Mouse (Mus musculus) regulatory T cell (primary cell): ENCODE results near the gene Fiz1.

Source experiments
- in situ Hi-C: fragments of 300-600 bp; cut with MboI, MseI; formaldehyde crosslinking; loops from one replicate; pipeline ENCODE4 v1.15.1; 2025; ENCODE audit warnings: high pct_unique_total_duplicates

The Fiz1 gene

DNA sequence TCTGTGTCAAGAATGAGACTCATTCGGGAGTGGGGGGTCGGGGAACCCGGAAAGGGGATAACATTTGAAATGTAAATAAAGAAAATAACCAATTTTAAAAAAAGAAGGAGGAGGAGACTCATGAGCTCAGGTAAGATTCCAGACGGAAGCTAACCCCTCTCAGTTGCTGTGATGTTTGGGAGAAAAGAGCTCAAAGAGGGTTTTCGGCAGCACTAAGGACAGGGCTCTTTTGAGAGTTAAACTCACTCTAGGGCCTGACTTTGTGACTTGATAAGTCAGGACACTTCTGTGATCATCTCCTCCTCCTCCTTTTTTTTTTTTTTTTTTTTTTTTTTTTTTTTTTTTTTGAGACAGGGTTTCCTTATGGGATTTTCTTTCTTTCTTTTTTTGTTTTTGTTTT lies 24.4 kb upstream of the Fiz1 start:
- in situ Hi-C loops = no loop called here

DNA sequence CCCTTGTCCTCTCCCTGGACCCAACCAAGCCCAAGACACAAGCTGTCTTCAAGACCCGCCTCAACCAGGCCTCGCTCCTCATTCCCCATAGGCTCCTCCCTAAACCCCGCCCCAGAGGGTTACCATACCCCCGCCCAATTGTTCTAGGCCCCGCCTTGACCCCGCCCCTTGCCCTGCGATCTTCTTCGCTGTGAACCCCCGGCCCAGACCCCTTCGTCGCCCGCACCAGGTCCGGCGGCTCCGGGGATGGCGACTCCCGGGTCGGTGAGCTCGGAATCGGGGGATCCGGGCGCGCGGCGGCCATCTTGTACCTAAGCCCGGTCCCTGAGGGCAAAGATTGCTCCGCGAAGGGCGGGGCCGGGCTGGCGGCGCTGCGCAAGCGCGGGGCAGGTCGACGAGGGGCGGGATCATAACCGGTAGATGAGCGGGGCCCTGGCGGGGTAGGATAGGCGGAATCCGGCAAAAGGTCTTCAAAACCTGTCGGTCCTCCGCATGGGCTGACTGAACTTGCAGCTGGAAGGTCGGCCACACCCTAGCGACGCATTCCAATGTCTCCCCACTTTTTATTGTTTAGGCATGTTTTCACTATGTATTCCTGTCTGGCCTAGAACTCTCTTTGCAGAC lies 23.7 kb upstream of the Fiz1 start, which contains the start of gene Zfp784:
Gene Zfp784, minus strand, starts transcription at position 338 of the 624 bp plus-strand sequence.
- in situ Hi-C loops = no loop called here

DNA sequence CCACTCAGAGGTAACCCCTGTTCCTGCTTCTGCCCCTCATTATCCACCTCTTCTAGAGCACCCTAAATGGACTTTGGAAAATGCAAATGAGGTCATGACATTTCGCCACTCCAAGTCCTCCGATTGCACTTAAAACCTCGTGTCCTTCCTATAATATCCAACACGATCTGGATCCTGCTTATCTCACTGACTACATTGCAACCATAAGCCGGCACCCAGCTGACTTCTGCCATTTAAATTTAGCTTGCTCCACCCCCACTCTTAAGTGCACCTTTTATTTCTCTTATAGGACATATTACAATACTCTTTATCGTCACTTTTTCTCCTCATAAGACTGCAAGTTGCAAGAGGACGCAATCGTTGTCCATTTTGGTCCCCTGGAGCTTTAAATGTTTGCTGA lies 23.0 kb upstream of the Fiz1 start:
- in situ Hi-C loops = no loop called here

DNA sequence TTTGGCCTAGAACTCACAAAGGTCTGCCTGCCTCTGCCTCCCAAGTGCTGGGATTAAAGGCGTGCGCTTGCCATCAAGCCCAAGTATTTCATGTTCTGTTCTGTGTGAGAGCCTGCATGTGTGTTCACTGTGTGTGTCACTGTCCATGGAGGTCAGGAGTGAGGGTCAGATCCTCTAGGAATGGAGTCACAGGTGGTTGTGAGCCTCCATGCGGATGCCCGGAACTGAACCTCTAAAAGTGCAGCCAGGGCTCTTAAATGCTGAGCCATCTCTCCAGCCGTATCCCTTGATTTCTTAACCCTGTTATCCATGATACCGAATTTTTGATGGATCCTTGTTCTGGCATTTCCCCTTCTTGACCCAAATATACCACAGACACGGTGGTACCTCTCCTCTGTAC lies 22.5 kb upstream of the Fiz1 start:
- in situ Hi-C loops = no loop called here

DNA sequence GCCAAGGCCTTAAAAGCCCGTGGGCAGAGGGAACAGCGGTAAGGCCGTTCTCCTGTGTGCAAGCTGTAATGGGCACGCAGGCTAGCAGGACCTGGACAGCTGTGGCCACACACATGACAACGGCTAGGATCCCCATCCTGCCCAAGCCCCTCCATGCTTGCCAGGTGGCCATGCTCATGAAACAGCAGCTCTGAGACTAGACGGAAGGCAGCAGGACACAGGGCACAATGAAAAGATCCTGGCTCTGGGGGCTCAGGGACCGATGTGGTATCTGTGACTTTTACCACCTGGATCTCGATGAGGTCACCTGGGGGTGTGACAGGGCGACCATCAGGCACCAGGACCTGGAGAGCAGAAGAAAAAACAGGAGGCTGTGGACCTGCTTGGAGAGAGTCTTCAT lies 21.6 kb upstream of the Fiz1 start:
- in situ Hi-C loops = no loop called here

DNA sequence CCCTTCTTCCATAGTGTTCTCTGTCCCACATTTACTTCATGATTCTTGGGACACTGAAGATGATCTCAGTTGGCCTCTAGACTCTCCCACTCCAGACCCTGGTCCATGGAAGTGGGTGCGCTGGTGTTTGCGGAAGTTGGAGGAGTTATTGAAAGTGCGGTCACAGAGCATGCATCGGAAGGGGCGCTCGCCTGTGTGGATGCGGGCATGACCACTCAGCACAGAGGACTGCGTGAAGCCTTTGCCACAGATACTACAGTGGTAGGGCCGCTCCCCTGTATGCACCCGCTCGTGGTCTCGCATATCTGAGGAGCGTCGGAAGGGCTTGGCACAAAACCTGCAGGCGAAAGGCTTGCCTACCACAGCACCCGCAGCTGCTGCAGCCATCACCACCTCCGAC lies 21.1 kb upstream of the Fiz1 start:
- in situ Hi-C loops = no loop called here

DNA sequence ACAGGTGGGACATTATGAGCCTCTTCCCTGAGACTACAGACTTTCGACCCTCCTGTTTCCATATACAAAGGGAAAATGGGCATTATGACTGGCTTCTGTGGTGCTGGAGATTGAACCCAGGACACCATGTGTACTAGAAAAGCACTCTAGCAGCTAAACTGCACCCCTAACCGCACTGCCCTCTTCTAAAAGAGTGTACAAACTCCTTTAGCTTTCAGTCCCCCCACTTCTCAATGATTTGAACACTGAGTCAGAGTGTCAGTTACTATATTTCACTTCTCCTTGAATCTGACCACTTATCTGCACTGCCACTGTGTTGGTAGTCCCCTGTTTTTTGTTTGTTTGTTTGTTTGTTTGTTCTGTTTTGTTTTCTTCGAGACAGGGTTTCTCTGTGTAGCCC lies 19.3 kb upstream of the Fiz1 start, which contains the start of gene 4632433K11Rik:
Gene 4632433K11Rik, plus strand, starts transcription at position 301 of the 400 bp plus-strand sequence.
- in situ Hi-C loops = no loop called here

DNA sequence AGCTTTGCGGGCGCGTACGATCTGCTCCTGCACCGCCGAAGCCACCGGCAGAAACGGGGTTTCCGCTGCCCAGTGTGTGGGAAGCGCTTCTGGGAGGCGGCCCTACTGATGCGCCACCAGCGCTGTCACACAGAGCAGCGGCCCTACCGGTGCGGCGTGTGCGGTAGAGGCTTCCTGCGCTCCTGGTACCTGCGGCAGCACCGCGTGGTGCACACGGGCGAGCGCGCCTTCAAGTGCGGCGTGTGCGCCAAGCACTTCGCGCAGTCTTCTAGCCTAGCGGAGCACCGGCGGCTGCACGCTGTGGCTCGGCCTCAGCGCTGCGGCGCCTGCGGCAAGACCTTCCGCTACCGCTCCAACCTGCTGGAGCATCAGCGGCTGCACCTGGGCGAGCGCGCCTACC lies 17.0 kb upstream of the Fiz1 start:
- in situ Hi-C loops = no loop called here

DNA sequence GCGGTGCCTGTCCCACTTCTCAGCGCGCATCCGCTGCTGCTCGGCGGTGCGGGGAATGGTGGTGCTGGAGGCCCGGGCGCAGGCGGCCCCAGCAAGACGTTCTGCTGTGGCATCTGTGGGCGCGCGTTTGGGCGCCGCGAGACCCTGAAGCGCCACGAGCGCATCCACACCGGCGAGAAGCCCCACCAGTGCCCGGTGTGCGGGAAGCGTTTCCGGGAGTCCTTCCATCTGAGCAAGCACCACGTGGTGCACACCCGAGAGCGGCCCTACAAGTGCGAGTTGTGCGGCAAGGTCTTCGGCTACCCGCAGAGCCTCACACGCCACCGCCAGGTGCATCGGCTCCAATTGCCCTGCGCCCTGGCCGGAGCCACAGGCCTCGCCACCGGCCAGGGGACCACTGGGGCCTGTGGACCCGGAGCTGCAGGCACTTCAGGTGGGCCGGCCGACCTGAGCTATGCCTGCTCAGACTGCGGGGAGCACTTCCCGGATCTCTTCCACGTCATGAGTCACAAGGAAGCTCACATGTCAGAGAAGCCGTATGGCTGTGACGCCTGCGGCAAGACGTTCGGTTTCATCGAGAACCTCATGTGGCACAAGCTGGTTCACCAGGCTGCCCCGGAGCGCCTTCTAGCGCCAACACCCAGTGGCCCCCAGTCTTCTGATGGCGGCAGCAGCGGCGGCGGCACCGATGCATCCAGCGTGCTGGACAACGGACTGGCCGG lies 16.2 kb upstream of the Fiz1 start:
- in situ Hi-C loops = no loop called here

DNA sequence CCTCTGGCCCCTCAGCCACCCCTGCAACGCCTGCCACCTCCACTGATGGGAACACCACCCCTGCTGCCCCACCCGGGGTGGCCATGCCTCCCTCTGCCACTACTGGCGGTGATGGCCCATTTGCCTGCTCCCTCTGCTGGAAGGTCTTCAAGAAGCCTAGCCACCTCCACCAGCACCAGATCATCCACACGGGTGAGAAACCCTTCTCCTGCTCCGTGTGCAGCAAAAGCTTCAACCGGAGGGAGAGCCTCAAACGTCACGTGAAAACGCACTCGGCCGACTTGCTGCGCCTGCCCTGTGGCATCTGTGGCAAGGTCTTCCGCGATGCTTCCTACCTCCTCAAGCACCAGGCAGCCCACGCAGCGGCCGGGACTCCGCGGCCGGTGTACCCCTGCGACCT lies 15.4 kb upstream of the Fiz1 start:
- in situ Hi-C loops = no loop called here

DNA sequence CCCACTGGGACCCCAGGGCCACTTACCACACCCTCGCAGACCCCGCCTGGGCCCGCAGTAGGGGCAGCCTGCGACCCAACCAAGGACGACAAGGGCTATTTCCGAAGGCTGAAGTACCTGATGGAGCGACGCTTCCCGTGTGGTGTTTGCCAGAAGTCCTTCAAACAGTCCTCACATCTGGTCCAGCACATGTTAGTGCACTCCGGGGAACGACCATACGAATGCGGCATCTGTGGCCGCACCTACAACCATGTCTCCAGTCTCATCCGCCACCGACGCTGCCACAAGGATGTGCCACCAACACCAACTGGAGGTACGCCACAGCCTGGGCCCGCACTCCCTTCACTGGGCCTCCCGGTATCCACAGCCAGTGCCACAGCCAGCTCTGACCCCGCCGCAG lies 15.0 kb upstream of the Fiz1 start:
- in situ Hi-C loops = no loop called here

DNA sequence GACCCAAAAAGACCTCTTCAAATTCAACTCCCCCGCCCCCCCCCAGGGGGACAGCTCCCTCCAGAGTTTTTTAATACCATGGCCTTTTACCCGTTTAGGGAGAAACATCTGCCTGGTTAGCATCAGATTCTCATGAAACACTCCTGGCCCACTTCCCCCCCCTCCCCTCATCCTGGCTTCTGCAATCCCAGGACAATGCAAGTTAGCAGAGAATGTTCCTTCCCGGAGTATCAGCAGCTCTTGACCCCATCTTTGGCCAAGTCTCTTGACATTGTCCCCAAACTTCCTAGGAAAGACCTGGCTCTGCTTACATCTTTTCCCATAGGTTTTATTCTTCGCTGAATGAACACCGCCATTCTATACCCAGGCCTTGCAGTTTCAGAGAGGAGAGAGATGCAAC lies 6.7 kb upstream of the Fiz1 start:
- in situ Hi-C loops = loop anchor here (5.0 kb wide), 1 partner anchor 36 kb away; no protein-coding TSS in a partner anchor

DNA sequence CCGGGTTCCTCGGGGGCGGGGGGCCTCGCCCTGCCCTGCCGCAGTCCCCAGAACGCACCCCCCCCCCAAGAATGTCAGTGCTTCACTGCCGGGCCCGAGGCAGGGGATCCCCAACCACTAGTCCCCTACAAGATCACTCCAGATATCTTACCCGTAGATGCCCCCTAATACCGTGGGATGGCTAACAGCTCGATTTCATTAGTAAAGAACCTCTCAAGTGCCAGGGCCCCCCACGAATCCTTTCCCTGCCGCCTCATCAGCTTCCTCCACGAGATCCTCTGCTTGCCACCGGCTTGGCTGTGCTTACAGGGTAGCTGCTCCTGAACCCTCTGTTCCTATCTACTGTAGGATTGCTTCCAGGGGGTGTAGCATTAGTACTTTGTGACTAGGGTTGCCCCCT lies 6.2 kb upstream of the Fiz1 start:
- in situ Hi-C loops = loop anchor here (5.0 kb wide), 1 partner anchor 37 kb away; no protein-coding TSS in a partner anchor

DNA sequence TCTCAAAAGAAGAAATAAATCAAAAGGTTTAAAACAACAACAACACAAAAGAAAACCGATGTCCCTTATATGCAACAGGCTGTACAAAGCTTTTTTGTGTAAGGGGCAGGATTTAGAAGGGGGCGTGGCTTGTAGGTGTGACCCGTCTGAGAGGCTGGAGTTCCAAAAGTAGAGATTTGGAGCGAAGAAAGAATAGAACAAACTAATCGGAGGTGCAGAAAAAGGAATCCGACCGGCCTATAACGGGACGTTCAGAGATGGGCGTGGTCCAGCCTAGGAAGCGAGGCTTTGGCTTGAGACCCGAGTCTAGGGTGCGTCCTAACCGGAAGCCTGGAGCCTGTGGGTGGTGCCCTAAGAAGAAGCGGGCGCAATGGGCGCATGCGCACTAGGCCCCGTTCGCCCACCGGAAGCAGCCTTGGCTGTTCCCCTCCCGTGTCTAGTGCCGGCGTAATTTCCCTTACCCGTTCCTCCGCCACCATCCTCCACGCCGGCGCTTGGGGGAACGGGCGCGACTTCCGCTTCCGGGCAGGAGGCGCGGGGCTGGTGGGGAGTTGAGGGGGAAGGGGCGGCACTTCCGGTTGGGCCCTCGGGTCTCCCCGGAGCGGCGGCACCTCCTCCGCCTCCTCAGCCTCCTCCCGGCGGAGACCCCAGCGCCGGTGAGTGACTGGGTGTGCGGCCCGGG lies 5.6 kb upstream of the Fiz1 start, which contains the start of the genes Zfp865 and Ccdc106:
Gene Zfp865, plus strand, starts transcription at position 377 of the 682 bp plus-strand sequence.
Gene Ccdc106, plus strand, starts transcription at position 554 of the 682 bp plus-strand sequence.
- in situ Hi-C loops = loop anchor here (5.0 kb wide), 2 partner anchors 37 to 338 kb away; no protein-coding TSS in a partner anchor

DNA sequence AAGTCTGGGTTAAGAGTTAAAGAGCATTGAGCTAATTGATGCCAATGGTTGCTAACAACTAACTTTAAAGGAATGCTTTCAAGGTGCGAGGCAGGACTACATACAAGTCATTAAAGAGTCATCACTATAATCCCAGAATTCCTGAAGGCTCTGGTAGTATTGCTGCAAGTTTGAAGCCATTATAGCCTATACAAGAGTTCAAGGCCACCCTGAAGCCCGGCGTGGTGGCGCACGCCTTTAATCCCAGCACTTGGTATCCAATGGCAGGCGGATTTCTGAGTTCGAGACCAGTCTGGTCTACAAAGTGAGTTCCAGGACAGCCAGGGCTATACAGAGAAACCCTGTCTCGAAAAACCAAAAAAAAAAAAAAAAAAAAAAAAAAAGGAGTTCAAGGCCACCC lies 5.1 kb upstream of the Fiz1 start:
- in situ Hi-C loops = loop anchor here (5.0 kb wide), 1 partner anchor 337 kb away; no protein-coding TSS in a partner anchor

DNA sequence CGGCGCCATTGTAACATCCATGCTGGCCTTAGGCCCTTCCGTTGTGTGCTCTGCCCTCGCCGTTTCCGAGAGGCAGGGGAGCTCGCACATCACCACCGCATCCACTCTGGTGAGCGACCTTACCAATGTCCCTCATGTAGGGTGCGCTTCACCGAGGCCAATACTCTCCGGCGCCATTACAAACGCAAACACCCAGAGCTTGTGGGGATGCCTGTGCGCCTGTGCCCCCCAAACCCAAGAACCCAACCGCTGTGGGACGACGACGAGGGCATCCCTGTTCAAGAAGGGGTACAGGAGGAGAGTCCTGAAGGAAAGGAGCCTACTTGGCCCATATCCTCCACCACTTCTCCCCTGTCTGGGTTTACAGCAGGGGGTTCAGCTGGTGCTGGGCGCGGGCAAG lies 3.4 kb upstream of the Fiz1 start:
- in situ Hi-C loops = loop anchor here (5.0 kb wide), 1 partner anchor 336 kb away; no protein-coding TSS in a partner anchor

DNA sequence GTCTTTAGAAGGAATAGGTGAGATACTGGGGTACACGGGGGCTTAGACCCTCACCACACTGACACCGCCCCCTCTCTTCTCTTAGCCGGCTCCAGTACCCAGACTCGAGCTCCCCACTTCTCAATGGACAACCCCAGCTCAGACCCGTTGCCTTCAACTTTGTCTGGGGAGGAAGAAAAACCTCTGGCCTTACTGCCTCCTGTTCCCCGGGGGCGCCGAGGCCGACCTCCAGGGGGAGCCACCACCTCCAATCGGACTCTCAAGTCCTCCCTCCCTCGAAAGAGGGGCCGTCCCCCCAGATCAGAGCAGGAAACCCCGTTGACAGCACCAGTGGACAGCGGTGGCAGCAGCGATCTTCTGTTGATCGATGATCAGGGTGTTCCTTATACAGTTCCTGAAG lies 2.9 kb upstream of the Fiz1 start:
- in situ Hi-C loops = loop anchor here (5.0 kb wide), 1 partner anchor 335 kb away; no protein-coding TSS in a partner anchor

DNA sequence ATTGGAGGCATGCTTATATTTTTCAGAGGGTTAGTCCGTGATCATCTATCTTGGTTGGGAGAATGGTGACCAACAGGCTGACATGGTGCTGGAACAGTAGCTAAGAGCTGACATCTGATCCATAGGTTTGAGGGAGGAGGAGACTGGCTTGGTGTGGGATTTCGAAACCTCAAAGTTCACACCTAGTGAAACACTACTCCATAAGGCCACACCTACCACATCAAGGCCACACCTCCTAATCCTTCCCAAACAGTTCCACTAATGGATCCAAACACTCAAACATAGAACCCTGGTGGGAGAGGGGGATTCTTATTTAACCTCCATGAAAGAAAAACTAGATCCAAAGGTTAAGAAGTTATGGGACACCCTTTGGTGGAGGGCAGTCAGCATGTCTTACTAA lies 2.4 kb upstream of the Fiz1 start:
- in situ Hi-C loops = loop anchor here (5.0 kb wide), 1 partner anchor 335 kb away; no protein-coding TSS in a partner anchor

DNA sequence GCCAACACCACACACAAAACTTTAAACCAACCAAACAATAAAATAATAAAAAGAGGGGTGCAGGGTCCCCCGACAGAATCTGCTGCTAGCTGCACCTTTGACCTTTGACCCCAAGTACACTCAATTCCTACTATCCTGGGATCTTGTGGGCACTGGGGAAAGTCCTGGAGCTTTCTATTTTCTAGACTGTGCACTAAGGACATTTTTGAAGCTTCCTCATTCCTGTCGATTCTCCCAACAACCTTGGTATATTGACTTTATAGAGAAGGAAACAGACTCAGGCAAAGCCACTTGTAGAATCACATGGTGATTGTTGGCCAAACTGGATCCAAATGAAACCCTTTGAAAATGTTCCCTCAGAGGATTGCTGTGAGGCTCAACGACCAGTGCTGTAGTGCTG lies 1.6 kb upstream of the Fiz1 start:
- in situ Hi-C loops = loop anchor here (5.0 kb wide), 1 partner anchor 334 kb away; no protein-coding TSS in a partner anchor

DNA sequence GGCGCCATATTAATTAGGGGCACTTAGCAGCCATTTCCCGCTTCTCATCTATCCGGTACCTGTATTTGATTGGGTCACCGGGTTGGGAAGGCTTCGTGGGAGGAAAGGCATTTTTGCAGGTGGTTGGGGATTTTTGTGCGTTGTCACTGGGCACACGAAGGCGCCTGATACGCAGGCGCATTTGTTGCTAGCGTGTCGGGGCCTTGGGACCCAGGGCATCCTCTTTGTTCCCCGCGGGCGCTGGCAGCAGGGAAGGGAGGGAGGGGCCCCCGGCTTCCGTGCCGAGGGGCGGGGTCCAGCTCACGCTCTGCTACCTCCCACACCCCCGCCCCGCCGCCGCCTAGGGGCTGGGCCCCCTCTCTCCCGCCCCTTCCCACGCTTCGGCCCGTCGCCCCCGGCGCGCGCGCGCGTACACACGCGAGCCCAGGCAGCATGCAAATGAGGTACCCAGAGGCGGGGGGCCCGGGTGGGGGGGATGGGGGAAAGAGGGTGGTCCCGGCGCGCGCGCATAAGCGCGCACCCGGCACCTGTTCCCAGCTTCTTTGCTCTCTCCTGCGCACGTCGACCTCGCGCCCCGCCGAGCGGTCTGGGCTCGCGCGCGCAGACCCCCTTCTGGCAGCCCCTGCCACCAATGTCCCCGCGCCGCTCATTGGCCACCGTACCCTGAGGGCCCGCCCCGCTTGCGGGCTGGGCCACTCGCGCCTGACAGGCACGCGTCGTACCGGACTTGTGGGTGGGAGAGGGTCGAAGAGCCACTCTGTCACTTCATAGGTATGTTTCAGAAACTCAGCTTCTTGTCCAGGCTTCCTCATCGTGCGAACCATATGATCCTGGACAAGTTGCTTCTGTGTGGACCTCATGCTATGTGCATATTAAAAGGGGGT lies 863 bp upstream of the Fiz1 start, which contains the start of gene Gm44973:
Gene Gm44973, plus strand, starts transcription at position 379 of the 884 bp plus-strand sequence.
- in situ Hi-C loops = loop anchor here (5.0 kb wide), 1 partner anchor 333 kb away; no protein-coding TSS in a partner anchor
